Mouse (Mus musculus) megakaryocyte-erythroid progenitor cell, adult 5-6 weeks (primary cell): ENCODE results near the gene Kcna2. TPM values are rescaled to one million over a fixed set of nuclear protein-coding genes. Genes with fewer than 3 reads are reported as not detected.
A peak's percentile ranks its signal among the peaks of the same experiment; 100 is the strongest.

Experiments
- ATAC-seq: replicated peaks from 2 replicates; pipeline ENCODE4 v1.8.0; 2016; ENCODE audit warnings: mild to moderate bottlenecking, inconsistent platforms; ENCODE audit not compliant: severe bottlenecking, poor library complexity, low FRiP score, low TSS enrichment
- total RNA-seq, 2 experiments: library from RNA; stranded (forward) in 1 of 2; stranded (reverse) in 1 of 2; fragments of 200-1000, 215-1000 nt in 1 of 2; fragments of >200 nt in 1 of 2; fragmentation: Nextera tagmentation in 1 of 2; gene quantifications; 2 replicates each; pipeline ENCODE4 v1.2.3; 2014 to 2017

Gene Kcna2
- total RNA-seq, 2 experiments from 2014 or later, result not detected

DNA sequence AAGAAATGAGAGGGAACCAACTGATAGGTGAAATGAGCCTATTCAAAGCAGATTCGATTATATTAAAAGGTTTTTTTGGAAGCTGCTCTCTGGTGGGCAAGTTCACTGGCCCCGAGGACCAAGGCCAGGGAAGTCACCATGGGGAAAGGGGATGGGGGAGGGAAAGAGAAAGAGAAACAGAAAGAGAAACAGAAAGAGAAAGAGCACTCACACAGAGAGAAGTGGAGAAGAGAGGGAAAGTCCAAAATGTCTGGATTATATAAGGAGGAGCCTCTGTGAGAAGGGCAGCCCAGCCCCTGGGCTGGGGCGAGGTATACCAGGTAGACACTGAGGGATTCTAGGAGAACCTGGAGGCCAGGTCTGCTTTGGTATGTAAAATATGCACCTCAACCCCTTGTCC is 33.5 kb downstream of the Kcna2 start:
- ATAC-seq, result no peak

DNA sequence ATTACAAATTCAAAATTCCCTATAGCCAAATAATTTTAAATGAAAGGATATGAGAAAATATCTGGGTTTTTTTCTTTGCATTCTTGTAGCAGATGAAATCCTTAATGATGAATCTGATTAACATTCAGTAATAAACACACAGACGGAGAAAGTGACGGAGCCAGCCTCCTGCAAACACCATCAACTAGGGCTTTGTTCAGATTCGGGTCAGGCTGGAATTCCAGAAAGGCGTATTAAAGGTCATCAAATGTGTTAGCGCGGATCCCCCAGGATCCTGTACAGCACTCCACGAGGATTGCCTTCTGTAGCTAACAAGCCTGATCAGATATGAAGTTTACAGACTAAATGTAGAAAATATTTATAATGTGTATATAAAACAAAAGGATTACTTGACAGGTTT is 46.2 kb downstream of the Kcna2 start:
- no peak for ATAC-seq

DNA sequence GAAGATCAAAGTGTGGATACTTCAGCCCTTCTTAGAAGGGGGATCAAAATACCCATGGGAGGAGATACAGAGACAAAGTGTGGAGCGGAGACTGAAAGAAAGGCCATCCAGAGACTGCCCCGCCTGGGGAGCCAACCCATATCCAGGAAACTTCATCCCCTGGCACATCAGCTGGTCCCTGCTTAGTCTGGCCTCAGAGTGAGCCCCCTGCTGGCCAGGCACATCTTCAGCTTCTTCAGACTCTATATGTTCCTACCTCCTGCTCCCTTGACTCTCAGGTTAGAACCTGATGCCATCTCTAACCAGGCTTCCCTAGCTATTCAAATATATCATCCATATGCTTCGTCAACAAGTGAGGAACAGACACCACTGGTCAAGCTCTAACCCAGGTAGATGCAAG is 48.1 kb downstream of the Kcna2 start:
- peak; percentile 65 for ATAC-seq

DNA sequence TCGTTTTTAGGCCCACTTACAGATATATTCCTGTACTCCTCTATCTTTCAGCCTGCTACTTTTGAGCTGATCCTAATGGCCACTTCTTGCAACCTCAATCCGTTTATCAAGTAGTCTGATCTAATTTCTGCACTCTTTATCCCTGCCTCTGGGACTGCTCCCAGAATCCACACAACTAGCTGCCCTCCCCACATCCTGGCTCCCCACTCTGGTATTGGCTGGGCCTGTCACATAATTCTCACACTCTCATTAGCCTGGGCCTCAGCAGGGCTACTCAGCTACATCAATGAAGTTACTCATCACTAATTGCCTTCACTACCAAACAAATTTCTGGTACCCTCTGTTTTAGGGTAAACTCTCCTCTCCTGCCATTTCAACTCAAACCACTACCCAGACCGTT is 49.5 kb downstream of the Kcna2 start:
- ATAC-seq, result no peak

DNA sequence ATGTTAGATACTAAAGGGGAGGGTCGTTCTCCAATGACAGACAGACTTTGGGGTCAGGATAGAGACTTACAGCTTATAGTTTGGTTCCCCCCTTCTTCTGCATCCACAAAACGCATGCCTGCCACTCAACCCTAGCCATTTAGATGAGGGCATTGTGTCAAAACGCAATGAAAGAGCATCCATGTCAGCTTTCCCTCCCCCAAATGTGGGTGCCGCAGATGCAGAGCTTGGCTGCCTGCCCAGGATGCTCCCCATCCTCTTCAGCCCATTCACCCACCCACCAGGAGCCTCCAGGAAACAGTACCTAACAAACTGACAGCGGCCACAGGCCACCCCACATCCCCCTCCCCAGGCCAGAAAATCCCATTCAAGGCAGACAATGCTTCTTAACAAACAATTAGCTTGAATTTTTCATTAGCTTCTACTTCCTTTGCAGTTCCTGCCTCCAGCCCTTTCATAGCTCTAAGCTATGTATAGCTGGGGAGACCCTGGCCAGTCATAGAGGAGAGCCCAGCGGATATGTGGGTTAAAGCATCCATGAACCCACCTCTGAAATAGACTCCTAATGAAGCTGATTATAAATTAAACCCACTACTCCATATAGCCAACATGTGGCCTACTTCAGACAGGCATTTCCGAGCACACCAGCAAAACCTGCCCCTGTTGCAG is 50.1 kb downstream of the Kcna2 start:
- ATAC-seq, result no peak

DNA sequence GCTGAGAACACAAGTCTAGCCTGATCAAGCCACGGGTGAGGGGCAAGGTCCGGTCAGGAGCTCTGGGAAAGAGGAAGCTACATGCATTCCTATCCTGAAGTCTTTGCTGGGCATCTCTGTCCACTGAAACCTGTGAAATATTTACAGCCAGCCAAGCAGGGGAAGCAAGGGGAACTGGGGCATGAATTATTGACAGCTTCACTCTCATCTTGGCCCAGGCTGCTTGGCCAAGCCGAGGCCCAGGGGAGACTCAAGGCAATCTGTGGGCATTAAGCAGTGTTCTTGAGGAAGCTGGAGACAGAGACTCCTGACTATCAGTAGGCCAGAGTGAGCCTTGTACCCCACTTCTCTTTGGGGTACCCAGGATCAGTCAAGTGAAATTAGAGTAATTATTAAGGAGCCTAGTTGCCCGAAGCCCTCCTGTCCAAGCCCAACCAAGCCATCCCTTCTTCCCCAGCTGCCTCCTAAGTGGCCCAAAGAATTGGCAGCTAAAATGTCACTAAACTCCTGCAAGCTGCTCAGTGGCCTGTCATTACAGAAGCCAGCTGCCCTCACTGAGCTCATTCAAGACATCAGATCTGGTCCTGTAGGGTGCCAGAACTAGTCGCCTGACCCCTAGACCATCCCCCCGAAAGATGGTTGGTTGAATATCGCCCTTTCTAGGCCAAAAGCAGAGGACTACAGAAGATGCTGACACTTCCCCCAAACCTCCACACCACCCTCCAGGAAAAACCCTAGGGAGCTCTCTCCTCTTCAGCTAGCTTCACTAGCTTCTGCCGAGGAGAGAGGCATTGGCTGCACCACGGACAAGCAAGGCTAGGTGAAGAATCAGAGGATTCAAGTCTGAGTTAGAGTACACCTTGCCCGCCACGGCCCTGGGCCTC is 53.1 kb downstream of the Kcna2 start:
- no peak for ATAC-seq

DNA sequence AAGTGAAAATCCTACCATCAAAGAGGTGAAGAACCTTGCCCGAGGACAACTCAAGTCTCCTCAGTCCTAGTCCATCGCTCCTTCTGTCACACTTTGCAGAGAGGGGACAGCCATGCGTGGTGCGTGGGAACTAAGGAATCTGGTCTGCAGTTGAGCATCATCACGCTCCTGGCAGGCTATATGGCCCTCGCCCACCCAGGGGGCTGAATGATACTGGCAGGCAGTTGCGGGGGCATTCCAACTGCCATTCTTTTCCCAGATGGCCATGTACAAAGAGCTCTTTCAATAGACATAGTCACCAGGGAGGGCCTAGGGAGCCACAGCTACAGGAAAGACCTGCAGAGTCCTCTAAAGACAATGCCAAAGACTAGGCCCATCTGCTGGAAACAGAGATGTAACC is 57.9 kb downstream of the Kcna2 start:
- ATAC-seq, result no peak

DNA sequence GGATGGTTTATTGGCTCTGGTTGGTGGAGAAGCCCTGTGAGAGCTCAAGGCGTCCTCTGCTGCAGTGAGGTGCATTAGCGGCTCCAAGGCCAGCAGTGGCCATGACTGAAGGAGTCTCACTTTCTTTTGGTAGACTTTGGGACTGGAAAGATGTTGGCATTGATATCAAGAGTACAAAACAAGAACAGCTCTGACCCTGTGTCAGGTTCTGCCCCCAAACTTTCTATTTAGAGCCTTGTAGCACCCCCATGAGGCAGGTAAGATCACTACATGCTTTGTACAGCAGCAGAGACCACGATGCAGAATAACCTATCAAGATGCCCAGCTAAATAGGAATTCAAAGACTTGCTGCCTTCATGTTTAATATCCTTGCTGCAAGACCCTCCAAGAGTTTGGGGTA is 58.5 kb downstream of the Kcna2 start:
- peak; percentile 65; the same call in 1 of the 2 replicates for ATAC-seq

DNA sequence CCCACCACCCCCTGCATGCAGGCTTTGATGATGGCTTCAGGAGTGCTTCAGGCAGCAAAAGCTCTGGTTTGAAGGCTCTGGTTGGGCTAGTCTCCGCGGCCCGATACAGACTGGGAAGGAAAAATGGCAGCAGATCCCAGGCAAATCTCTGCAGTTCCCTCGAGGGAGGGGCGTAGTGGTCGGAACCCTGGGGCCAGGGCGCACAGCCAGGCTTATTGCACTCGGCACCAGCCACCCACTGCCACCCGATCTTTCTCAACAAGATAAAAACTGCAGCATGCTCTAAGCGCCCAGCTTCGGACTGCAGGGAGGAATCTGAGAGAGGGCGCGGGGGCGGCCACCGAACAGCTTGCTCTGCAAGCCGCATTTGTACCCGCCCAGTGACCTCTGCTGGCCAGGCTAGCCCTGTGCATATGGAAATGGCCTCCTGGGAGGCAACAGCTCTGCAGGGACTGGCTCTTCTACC is 58.9 kb downstream of the Kcna2 start:
- ATAC-seq, result no peak

DNA sequence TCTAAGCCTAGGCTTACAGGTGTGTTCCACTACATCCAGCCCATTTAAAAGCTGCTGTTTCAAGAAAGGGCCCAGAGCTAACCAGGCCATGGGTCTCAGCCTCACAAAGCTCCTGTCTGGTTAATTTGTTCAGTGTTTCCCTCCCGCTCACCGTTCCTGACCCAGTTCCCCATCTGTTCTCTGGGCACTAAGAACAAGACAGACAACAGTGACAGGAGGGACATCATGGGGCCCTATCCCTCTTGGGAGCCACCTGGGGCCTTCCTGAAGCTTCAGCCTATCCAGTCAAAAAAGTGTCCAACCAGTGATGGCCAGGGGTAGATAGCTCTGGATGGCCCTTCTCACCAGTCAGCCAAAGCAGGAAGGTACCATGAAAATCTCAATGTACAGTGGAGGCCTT is 61.8 kb downstream of the Kcna2 start:
- ATAC-seq, result no peak

Other genes starting within 250 kb of the Kcna2 start
- 7.5 and 9.6 TPM in 2 replicates for gene Kcna3, start 65.0 kb upstream of the Kcna2 start, total RNA-seq (2014; fragmentation: Nextera tagmentation)
- 6.0 and 7.4 TPM in 2 replicates for gene Kcna3, start 65.0 kb upstream of the Kcna2 start, total RNA-seq (2017)
- gene Kcna10, start 81.9 kb downstream of the Kcna2 start, total RNA-seq (2014; fragmentation: Nextera tagmentation), result not detected in 2 replicates
- not detected in 2 replicates for gene Kcna10, start 81.9 kb downstream of the Kcna2 start, total RNA-seq (2017)
- gene Cym, start 120.6 kb downstream of the Kcna2 start, total RNA-seq (2014; fragmentation: Nextera tagmentation), result not detected in 2 replicates
- not detected in 2 replicates for gene Cym, start 120.6 kb downstream of the Kcna2 start, total RNA-seq (2017)
- not detected in 2 replicates for gene A630076J17Rik, start 129.5 kb downstream of the Kcna2 start, total RNA-seq (2014; fragmentation: Nextera tagmentation)
- gene A630076J17Rik, start 129.5 kb downstream of the Kcna2 start, total RNA-seq (2017), result not detected in 2 replicates
- not detected in 2 replicates for gene Prok1, start 138.6 kb downstream of the Kcna2 start, total RNA-seq (2014; fragmentation: Nextera tagmentation)
- not detected in 2 replicates for gene Prok1, start 138.6 kb downstream of the Kcna2 start, total RNA-seq (2017)
- 115 and 118 TPM in 2 replicates for gene Lamtor5, start 177.7 kb downstream of the Kcna2 start, total RNA-seq (2014; fragmentation: Nextera tagmentation)
- gene Lamtor5, start 177.7 kb downstream of the Kcna2 start, total RNA-seq (2017), result 39.0 and 43.0 TPM in 2 replicates
- 0.47 TPM in 1 of 2 replicates, not detected in the other for gene Slc16a4, start 190.1 kb downstream of the Kcna2 start, total RNA-seq (2014; fragmentation: Nextera tagmentation)
- gene Slc16a4, start 190.1 kb downstream of the Kcna2 start, total RNA-seq (2017), result not detected in 2 replicates
- 51.0 and 54.6 TPM in 2 replicates for gene Rbm15, start 232.5 kb downstream of the Kcna2 start, total RNA-seq (2014; fragmentation: Nextera tagmentation)
- gene Rbm15, start 232.5 kb downstream of the Kcna2 start, total RNA-seq (2017), result 28.4 and 39.9 TPM in 2 replicates